Mouse (Mus musculus): Measurements from ENCODE around the gene Nucb1.

GRCm38 (mm10) chr7:45465112-45465511 is 45.1 kb downstream of the Nucb1 start:
- TF ChIP-seq CTCF (IDR thresholded peaks at IDR 0.05; ENCODE audit: extremely low read depth, insufficient read depth, low read length) (no peak), POLR2A (IDR thresholded peaks at IDR 0.05; ENCODE audit: extremely low read depth, insufficient read depth, low read length) (no peak)

Measured in cortical plate, adult 2 months (tissue).